Mouse (Mus musculus) adrenal gland, adult 18-20 months (tissue): ENCODE data around the gene Orc5. TPM values are rescaled to one million over a fixed set of nuclear protein-coding genes. Genes with fewer than 3 reads are reported as not detected.

Experiments
- DNase-seq, 2 experiments: peaks; one replicate each; pipeline ENCODE4 v3.0.0; 2021 to 2022; ENCODE audit warnings: low spot score in 2 of 2
- long read RNA-seq, 2 experiments: library from polyadenylated mRNA; stranded (forward); transcript quantifications; one replicate each; pipeline ENCODE4 v2.0.0; 2021
- total RNA-seq, 2 experiments: library from RNA; stranded (reverse); gene quantifications; 1 replicate in 1 of 2; 2 replicates in 1 of 2; pipeline ENCODE4 v1.2.3; 2021

Gene Orc5
- total RNA-seq = 10 to 100 TPM; 13.7 to 15.4 TPM
- long read RNA-seq, experiment 1, transcript Orc5-201 (14 exons, 2,103 nt) = major isoform, 8 of 12 reads
- long read RNA-seq, experiment 1, partial matches to known transcripts = 0 of 12 reads
- long read RNA-seq, experiment 1, other reads (novel, unspliced or antisense) = 4 of 12 reads
- long read RNA-seq, experiment 2, transcript Orc5-201 (14 exons, 2,103 nt) = major isoform, 7 of 9 reads
- long read RNA-seq, experiment 2, partial matches to known transcripts = 0 of 9 reads
- long read RNA-seq, experiment 2, other reads (novel, unspliced or antisense) = 2 of 9 reads

- DNase-seq = peak; percentile 92
Measured at GRCm38 (mm10) chr5:22550033-22550551, at the start of gene Orc5. Gene Orc5, minus strand, starts transcription at chr5:22550429.

DNA sequence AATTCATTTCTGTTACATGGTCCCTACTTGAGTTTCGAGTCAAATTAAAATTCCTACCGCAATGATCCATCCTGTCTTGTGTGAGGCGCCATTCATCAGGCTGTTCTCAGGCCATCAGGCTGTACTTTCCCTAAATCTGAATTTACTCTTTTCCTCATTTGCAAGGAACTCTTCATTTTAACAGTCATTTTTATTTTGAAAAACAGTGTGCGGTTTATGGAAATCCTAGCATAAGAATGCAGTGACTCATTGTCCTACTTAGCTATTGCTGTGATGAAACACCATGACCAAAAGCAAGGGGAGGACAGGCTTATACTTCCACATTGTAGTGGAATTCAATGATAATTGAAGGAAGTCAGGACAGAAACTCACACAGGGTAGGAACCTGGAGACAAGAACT, 46.8 kb upstream of the Orc5 start:
- no peak for DNase-seq

DNA sequence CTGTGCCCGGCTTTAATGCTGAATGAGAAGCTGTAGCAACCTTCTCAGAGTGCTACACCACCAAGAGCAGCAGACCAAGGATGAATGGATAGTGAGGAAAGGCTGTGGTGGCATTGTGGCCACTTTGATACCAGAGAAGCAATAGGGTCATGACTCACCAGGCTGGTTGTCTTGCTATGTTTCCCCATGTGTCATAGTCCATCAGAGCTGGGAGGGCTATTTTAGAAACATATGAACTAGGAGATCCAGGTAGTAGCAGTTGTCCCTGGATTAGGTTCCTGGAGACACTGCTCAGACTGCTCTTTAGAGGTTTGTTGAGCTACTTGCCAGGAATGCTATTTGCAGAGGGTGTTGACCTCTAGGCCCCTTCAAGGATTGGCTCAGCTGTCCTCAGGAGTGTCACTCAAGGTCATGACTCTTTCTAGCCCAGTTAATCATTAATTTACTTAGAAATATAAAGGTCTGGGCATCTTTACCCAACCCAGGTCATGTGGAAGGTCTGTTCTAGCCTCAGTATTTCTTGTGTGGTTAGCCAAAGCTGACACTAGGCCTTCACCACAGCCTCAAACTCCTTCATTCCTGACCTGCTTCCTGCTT, 39.2 kb upstream of the Orc5 start:
- DNase-seq = no peak

- DNase-seq = no peak
Measured at GRCm38 (mm10) chr5:22587492-22587891, 37.3 kb upstream of the Orc5 start.

- no peak for DNase-seq
Measured at GRCm38 (mm10) chr5:22584556-22584955, 34.3 kb upstream of the Orc5 start.

- DNase-seq = no peak
Measured at GRCm38 (mm10) chr5:22578011-22578410, 27.8 kb upstream of the Orc5 start.

DNA sequence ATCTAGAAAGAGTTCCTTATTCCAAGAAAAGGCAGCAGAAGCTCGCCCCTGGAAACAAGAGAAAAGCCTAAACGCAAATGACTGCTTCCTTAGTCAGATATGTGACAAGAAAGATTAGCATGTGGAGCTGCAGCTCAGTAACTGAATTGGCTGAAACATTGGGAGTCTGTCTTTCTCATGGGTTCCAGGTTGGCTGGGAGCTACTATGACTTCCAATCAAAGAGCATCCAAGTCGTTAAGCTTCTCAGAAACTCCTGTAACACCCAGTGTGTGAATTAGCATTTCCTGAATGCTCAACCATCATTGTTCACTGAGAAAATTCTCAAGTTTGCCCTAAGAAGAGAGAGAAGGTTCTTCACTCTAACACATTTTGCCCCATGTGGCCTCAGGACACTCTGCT, 24.5 kb upstream of the Orc5 start:
- no peak for DNase-seq

DNA sequence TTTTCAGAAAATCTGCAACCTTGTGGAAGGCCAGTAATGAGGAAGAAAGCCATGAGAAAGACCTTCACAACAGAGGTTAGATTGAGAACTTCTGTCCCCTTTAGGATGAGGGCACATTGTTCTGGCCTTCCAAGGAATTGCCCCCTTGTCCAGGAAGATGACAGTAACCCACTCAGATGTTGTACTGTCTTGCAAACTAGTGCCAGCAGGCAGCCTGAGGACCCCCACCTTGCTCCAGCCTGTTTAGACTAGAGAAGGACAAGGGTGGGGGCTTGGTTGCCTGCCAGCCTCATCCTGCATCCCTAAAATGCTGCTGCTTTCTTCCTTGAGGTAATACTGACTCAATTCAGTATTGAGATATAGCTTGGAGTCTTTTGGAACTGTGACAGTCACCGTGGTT, 23.9 kb upstream of the Orc5 start:
- no peak for DNase-seq

GRCm38 (mm10) chr5:22573696-22574095, 23.5 kb upstream of the Orc5 start:
- no peak for DNase-seq

GRCm38 (mm10) chr5:22572881-22573280, 22.7 kb upstream of the Orc5 start:
- no peak for DNase-seq

GRCm38 (mm10) chr5:22572456-22572855, 22.2 kb upstream of the Orc5 start:
- no peak for DNase-seq

GRCm38 (mm10) chr5:22565708-22566107, 15.5 kb upstream of the Orc5 start:
- no peak for DNase-seq

- DNase-seq = no peak
Measured at GRCm38 (mm10) chr5:22559801-22560200, 9.6 kb upstream of the Orc5 start.

DNA sequence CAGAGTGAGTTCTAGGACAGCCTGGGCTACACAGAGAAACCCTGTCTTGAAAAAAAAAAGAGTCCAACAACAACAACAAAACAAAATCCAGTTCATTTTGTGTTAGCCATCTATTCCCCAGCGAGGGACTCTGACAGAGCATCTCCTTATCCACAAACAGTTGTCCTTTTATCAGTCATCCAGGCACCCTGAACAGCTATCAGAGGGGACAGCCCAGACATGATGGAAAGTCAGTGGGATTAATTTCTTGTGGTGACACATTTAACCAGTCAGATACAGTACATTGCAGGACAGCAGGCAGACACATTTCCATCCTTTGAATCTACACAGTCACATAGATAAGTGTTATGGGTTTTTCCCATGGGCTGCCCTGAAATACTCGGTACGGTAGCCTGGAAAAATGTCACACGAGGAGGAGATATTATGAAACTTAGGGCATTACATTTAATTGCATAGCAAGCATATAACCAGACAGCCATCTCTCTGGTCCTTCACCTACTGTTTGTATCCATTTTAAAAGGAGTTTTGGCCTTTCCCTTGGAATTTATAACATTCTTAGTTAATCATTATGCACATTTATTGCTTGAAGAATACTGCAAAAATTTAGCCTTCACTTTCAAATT, 7.4 kb upstream of the Orc5 start:
- no peak for DNase-seq

DNA sequence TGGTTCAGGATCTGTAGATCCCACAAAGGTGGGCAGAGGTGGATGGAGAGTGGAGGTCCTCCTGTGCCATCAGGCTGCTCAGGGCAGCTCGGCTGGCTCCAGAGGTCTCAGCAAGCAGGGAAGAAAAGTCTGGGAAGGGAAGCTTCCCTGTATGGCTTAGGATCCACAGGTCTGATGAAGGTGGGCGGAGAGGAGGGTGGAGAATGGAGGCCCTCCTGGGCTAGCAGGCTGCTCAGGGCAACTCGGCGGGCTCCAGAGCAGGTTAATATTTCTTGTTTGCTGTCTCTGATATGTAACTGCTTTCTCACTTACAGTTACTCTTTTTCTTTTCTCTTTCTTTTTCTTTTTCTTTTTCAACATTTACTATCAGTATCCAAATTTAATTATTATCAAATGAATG, 6.5 kb upstream of the Orc5 start:
- no peak for DNase-seq

GRCm38 (mm10) chr5:22552233-22552765, 2.1 kb upstream of the Orc5 start:
- DNase-seq = no peak

DNA sequence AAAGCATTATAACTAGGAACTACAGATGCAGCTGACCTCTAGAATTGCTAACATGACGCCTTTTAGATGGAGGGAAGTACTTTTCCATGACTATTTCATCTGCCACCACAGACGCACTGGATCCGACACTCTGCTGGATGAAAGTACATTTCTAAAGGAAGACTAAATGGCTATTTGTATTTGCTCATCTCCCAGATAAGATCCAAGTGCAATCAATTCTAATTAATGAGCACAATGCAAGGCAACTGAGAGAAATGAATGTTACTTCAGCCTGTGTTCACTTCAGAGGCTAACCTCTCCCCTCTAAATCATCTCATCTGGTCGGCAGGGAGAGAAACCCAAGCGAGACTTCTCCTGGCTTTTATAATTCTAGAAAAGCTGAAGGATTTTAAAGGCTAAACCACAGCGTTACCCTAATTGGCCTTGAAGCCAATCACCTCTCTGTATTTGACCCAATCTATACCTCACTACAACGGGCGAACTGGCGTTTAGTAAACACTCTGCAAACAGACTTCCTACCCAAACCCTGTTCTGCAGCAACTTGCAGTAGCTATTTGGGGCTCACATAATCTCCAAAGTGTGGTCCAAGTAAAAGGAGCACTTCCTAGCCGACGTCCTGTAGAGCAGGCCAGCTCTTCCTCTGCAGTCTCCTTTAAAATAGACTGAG, 730 bp downstream of the Orc5 start:
- no peak for DNase-seq

DNA sequence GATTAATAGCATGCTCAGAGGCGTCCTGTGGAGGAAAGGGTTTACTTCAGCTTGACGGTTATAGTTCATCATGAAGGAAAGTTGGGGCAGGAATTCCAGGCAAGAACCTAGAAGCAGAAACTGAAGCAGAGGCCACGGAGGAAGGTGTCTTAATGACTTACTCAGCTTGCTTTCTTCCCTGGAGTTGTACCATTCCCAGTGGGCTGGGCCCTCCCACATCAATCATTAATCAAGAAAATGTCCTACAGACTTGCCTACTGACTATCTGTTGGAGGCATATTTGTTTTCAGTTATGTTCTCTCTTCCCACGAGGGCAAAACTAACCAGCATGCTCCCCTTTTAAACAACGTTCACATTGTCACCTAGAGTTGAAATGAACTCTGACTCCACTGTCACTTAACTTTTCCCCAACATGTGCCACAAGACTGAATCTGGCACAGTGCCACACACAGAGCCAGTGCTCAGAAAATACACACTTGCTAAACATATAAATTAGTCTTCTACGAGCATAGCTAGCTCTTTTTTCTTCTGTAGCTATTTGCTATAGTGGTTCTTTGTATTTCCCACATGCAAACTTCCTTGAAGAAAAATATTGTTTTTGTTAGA, 1.6 kb downstream of the Orc5 start:
- no peak for DNase-seq

DNA sequence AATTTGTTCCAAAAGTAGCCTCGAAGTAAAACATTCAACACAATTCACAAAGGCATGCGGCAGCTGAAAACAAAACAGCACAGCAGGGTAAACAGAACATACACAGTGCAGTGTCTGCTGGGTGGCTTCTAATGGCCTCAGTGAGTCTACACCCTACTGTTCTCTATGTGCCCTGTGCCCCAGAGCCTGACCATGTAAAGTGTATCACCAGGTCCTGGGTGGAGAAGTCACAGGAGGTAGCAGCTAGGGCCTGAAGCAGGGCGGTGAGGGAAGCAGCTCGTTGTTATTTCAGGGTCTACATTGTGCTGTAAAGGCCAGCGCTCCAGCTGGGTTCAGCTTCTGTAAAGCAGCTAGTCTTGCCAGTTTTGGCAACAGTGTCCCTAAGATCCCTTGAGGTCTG, 3.7 kb downstream of the Orc5 start:
- no peak for DNase-seq

- no peak for DNase-seq
Measured at GRCm38 (mm10) chr5:22545305-22545704, 4.9 kb downstream of the Orc5 start.

DNA sequence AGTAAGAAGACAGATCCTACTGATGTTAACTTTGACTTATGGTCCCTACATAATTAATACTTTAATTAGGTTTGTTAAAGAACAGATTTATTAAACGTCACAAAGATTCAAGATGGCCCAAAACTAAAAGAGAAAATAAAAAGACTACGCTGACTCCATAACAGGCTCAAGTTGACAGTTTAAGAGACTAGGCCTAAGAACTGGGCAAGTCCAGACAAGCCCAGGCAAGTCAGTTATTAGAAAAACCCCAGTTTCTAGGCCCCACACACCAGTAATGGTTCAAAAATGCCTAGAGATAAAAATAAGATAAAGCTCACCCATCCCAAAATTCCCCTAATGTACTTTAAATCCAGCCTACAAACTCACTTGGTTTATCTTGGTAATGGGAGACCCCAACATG, 7.6 kb downstream of the Orc5 start:
- DNase-seq = no peak
